Mouse (Mus musculus) stomach, embryonic 16.5 days (tissue): ENCODE results near the gene Ahdc1. TPM values are rescaled to one million over a fixed set of nuclear protein-coding genes. Genes with fewer than 3 reads are reported as not detected.
"Not testable (repeated sequence)": the region's sequence is repeated elsewhere in the genome, so short reads cannot be mapped to it uniquely, and the experiment has no call there.

Experiments
- ATAC-seq: fragments of 200-750 bp; cut with Nextera tagmentation; 2 replicates; pipeline ENCODE4 v1.8.0; 2017; ENCODE audit warnings: moderate number of reproducible peaks, moderate TSS enrichment; ENCODE audit not compliant: insufficient read depth, low FRiP score
- H3K27ac ChIP-seq: fragments of 300-500 bp; sonication (generic); 2 replicates; pipeline ENCODE4 v1.5.1; 2014; ENCODE audit warnings: low read length
- H3K27me3 ChIP-seq: fragments of 300-500 bp; sonication (generic); 2 replicates; pipeline ENCODE4 v1.6.1; 2014; ENCODE audit warnings: low read length, control low read depth, mixed read lengths; ENCODE audit not compliant: control insufficient read depth, insufficient read depth
- H3K36me3 ChIP-seq: fragments of 300-500 bp; sonication (generic); 2 replicates; pipeline ENCODE4 v1.6.1; 2014; ENCODE audit warnings: low read length; ENCODE audit not compliant: control insufficient read depth, insufficient read depth
- H3K4me1 ChIP-seq: fragments of 300-500 bp; sonication (generic); 2 replicates; pipeline ENCODE4 v1.6.1; 2014; ENCODE audit warnings: low read length, control low read depth, mixed read lengths; ENCODE audit not compliant: control insufficient read depth, insufficient read depth
- H3K4me2 ChIP-seq: fragments of 300-500 bp; sonication (generic); 2 replicates; pipeline ENCODE4 v1.6.1; 2014; ENCODE audit warnings: low read depth, low read length, mixed read lengths
- H3K4me3 ChIP-seq: fragments of 300-500 bp; sonication (generic); replicated peaks from 2 replicates; pipeline ENCODE4 v1.5.1; 2014; ENCODE audit warnings: mild to moderate bottlenecking, low read length
- H3K9ac ChIP-seq: fragments of 300-500 bp; sonication (generic); 2 replicates; pipeline ENCODE4 v1.6.1; 2014; ENCODE audit warnings: low read length
- H3K9me3 ChIP-seq: fragments of 300-500 bp; sonication (generic); replicated peaks from 2 replicates; pipeline ENCODE4 v1.6.1; 2016; ENCODE audit warnings: low read length, control low read depth; ENCODE audit not compliant: control insufficient read depth
- WGBS: fragments of 180-500 bp; shearing (Covaris S2); extraction: QIAGEN DNeasy Blood & Tissue Kit; methylation state at CpG from one replicate; pipeline ENCODE4 v1.1.7; 2014; 5-methylcytosine and 5-hydroxymethylcytosine counted together
- polyA plus RNA-seq: library from polyadenylated mRNA; unstranded; fragments of >200 nt; fragmentation: Nextera tagmentation; extraction: Ambion mirVana; gene quantifications from 2 replicates; pipeline ENCODE4 v1.2.1, GENCODE M21; 2015

The Ahdc1 gene
- polyA plus RNA-seq, 1 experiment from 2014 or later, result 7.1 TPM

- Histone ChIP-seq H3K9me3 (no peaks in the 10 kb centered on the region), H3K36me3 (no peaks in the 10 kb centered on the region), H3K4me3 (peak overlapping the region; percentile 14), H3K4me1 (peaks cover 53% of the 10 kb centered on the region), H3K27ac (peak overlapping the region; percentile 94), H3K9ac (peak overlapping the region; percentile 67), H3K4me2 (peak overlapping the region; percentile 45), H3K27me3 (no peaks in the 10 kb centered on the region)
- ATAC-seq, result peak; percentile 31; the same call in 1 of the 2 replicates
- 42% methylated on average over 16 of the region's 16 CpGs for WGBS
Measured at GRCm38 (mm10) chr4:133094936-133095733, 84.1 kb downstream of the Ahdc1 start.

GRCm38 (mm10) chr4:133095734-133096065, 84.6 kb downstream of the Ahdc1 start:
- peak overlapping the region; percentile 45 for H3K4me2 ChIP-seq
- not testable (repeated sequence) for H3K36me3 ChIP-seq, H3K9me3 ChIP-seq, H3K27me3 ChIP-seq, ATAC-seq
- H3K4me1 ChIP-seq, result peaks cover 47% of the 10 kb centered on the region
- peak overlapping the region; percentile 94 for H3K27ac ChIP-seq
- WGBS, result 20% methylated on average over 3 of the region's 3 CpGs
- H3K4me3 ChIP-seq, result peak overlapping the region; percentile 14; the same call in 1 of the 2 replicates
- H3K9ac ChIP-seq, result peak overlapping the region; percentile 67

GRCm38 (mm10) chr4:133096671-133097070, 85.6 kb downstream of the Ahdc1 start:
- not testable (repeated sequence) for H3K27me3 ChIP-seq, H3K9ac ChIP-seq, ATAC-seq, H3K36me3 ChIP-seq, H3K4me2 ChIP-seq, H3K9me3 ChIP-seq, H3K27ac ChIP-seq
- H3K4me1 ChIP-seq, result peaks cover 37% of the 10 kb centered on the region
- WGBS, result 0% methylated on average over 11 of the region's 26 CpGs
- H3K4me3 ChIP-seq, result peak overlapping the region; percentile 33

GRCm38 (mm10) chr4:133101751-133102150, 90.7 kb downstream of the Ahdc1 start:
- Histone ChIP-seq H3K4me2 (no peak overlapping the region), H3K4me1 (peaks cover 9% of the 10 kb centered on the region; the same call in 1 of the 2 replicates), H3K9me3 (no peaks in the 10 kb centered on the region), H3K27ac (no peak overlapping the region), H3K27me3 (no peaks in the 10 kb centered on the region), H3K4me3 (no peak overlapping the region), H3K36me3 (no peaks in the 10 kb centered on the region), H3K9ac (no peak overlapping the region)
- ATAC-seq, result no peak
- WGBS, result 72% methylated on average over 9 of the region's 9 CpGs

- no peaks in the 10 kb centered on the region for H3K27me3 ChIP-seq
- H3K4me1 ChIP-seq, result peaks cover 23% of the 10 kb centered on the region
- H3K27ac ChIP-seq, result peak overlapping the region; percentile 93
- peak overlapping the region; percentile 40 for H3K4me2 ChIP-seq
- H3K9me3 ChIP-seq, result no peaks in the 10 kb centered on the region
- H3K9ac ChIP-seq, result peak overlapping the region; percentile 50
- no peaks in the 10 kb centered on the region for H3K36me3 ChIP-seq
- H3K4me3 ChIP-seq, result peak overlapping the region; percentile 11; the same call in 1 of the 2 replicates
- 20% methylated on average over 16 of the region's 16 CpGs for WGBS
- ATAC-seq, result peak; percentile 89
Measured at GRCm38 (mm10) chr4:133103525-133104193, 92.6 kb downstream of the Ahdc1 start.

GRCm38 (mm10) chr4:133104194-133104569, 93.1 kb downstream of the Ahdc1 start:
- Histone ChIP-seq H3K4me1 (peaks cover 28% of the 10 kb centered on the region), H3K9me3 (no peaks in the 10 kb centered on the region), H3K4me2 (peak overlapping the region; percentile 40), H3K36me3 (no peaks in the 10 kb centered on the region), H3K27ac (peak overlapping the region; percentile 93), H3K27me3 (no peaks in the 10 kb centered on the region), H3K4me3 (peak overlapping the region; percentile 11; the same call in 1 of the 2 replicates), H3K9ac (peak overlapping the region; percentile 50)
- WGBS, result 27% methylated on average over 10 of the region's 10 CpGs
- no peak for ATAC-seq

- no peak overlapping the region for H3K9ac ChIP-seq
- 96% methylated on average over 7 of the region's 7 CpGs for WGBS
- no peak for ATAC-seq
- H3K27me3 ChIP-seq, result no peaks in the 10 kb centered on the region
- no peak overlapping the region for H3K4me3 ChIP-seq
- H3K36me3 ChIP-seq, result no peaks in the 10 kb centered on the region
- peaks cover 29% of the 10 kb centered on the region for H3K4me1 ChIP-seq
- H3K9me3 ChIP-seq, result no peaks in the 10 kb centered on the region
- H3K4me2 ChIP-seq, result no peak overlapping the region
- H3K27ac ChIP-seq, result no peak overlapping the region
Measured at GRCm38 (mm10) chr4:133106691-133107090, 95.6 kb downstream of the Ahdc1 start.

GRCm38 (mm10) chr4:133107788-133108281, 96.8 kb downstream of the Ahdc1 start:
- no peak overlapping the region for H3K4me2 ChIP-seq

More at GRCm38 (mm10) chr4:133107788-133108281, 96.8 kb downstream of the Ahdc1 start:
- Histone ChIP-seq H3K36me3 (no peaks in the 10 kb centered on the region), H3K4me3 (no peak overlapping the region), H3K4me1 (peaks cover 29% of the 10 kb centered on the region), H3K9ac (peak overlapping the region; percentile 46; the same call in 1 of the 2 replicates), H3K9me3 (no peaks in the 10 kb centered on the region), H3K27ac (peak overlapping the region; percentile 64), H3K27me3 (no peaks in the 10 kb centered on the region)
- ATAC-seq, result no peak
- 46% methylated on average over 13 of the region's 13 CpGs for WGBS
